ENCODE assay signal across 8 mouse cellular contexts in genomic region chr7:126884286-126885164, GRCm38 (mm10). TPM values are rescaled to one million over a fixed set of nuclear protein-coding genes. Genes with fewer than 3 reads are reported as not detected.
DNase-seq lines count a peak whose midpoint lies in the region; ATAC-seq lines count a peak whose summit lies in the region.

TSS of gene Taok2 (minus strand) at chr7:126884703.

- peak within 1 kb of the TSS; percentile 93 for H3K4me3 ChIP-seq in heart, embryonic 13.5 days
- H3K4me3 ChIP-seq in liver, embryonic 12.5 days: peak within 1 kb of the TSS; percentile 79
- peak within 1 kb of the TSS; percentile 80 for H3K4me3 ChIP-seq in stomach, embryonic 15.5 days (replicated peaks)

- ATAC-seq in erythroid progenitor cell, adult 5-6 weeks (replicated peaks; ENCODE audit: low FRiP score, poor library complexity, severe bottlenecking): peak; percentile 90
- peak; percentile 93 for ATAC-seq in heart, embryonic 13.5 days (ENCODE audit: extremely low read depth, insufficient number of reproducible peaks, low FRiP score, low TSS enrichment)
- ATAC-seq in liver, embryonic 12.5 days: peak; percentile 95
- ATAC-seq in stomach, embryonic 15.5 days (ENCODE audit: insufficient read depth, low FRiP score, low read depth): peak; percentile 96

- no peaks in the 10 kb centered on the region for H3K27me3 ChIP-seq in heart, embryonic 13.5 days (replicated peaks)
- no peaks in the 10 kb centered on the region for H3K27me3 ChIP-seq in liver, embryonic 12.5 days (replicated peaks)
- no peaks in the 10 kb centered on the region for H3K27me3 ChIP-seq in stomach, embryonic 15.5 days (replicated peaks)

- under 1% methylated on average over 56 of the region's 56 CpGs for WGBS in heart, embryonic 13.5 days
- under 1% methylated on average over 56 of the region's 56 CpGs for WGBS in liver, embryonic 12.5 days (ENCODE audit: insufficient replicate concordance)
- under 1% methylated on average over 56 of the region's 56 CpGs for WGBS in stomach, embryonic 15.5 days

- no peaks in the 10 kb centered on the region for H3K9me3 ChIP-seq in heart, embryonic 13.5 days
- H3K9me3 ChIP-seq in liver, embryonic 12.5 days (replicated peaks): no peaks in the 10 kb centered on the region
- H3K9me3 ChIP-seq in stomach, embryonic 15.5 days: no peaks in the 10 kb centered on the region

- H3K9ac ChIP-seq in heart, embryonic 13.5 days: peak within 1 kb of the TSS; percentile 98
- H3K9ac ChIP-seq in liver, embryonic 12.5 days: peak within 1 kb of the TSS; percentile 88
- peak within 1 kb of the TSS; percentile 84 for H3K9ac ChIP-seq in stomach, embryonic 15.5 days

- peaks cover 47% of the 10 kb centered on the region for H3K4me1 ChIP-seq in heart, embryonic 13.5 days
- peaks cover 43% of the 10 kb centered on the region for H3K4me1 ChIP-seq in liver, embryonic 12.5 days
- peaks cover 17% of the 10 kb centered on the region for H3K4me1 ChIP-seq in stomach, embryonic 15.5 days

- H3K27ac ChIP-seq in heart, embryonic 13.5 days (replicated peaks): peak within 1 kb of the TSS; percentile 98
- H3K27ac ChIP-seq in liver, embryonic 12.5 days: peak within 1 kb of the TSS; percentile 90
- peak within 1 kb of the TSS; percentile 94 for H3K27ac ChIP-seq in stomach, embryonic 15.5 days

- peak; percentile 95 for DNase-seq in CD4-positive helper T cell, adult 2 months (ENCODE audit: low read depth, low spot score)
- peak; percentile 97 for DNase-seq in brain, embryonic 18.5 days (ENCODE audit: low read depth, low spot score)
- DNase-seq in kidney, postnatal 10 days: peak; percentile 99
- peak; percentile 92 for DNase-seq in natural killer cell, adult 2 months (ENCODE audit: low spot score in 2 of 2)

- peak within 1 kb of the TSS; percentile 100 for H3K4me2 ChIP-seq in heart, embryonic 13.5 days
- H3K4me2 ChIP-seq in liver, embryonic 12.5 days: peak within 1 kb of the TSS; percentile 96
- peak within 1 kb of the TSS; percentile 92 for H3K4me2 ChIP-seq in stomach, embryonic 15.5 days

- H3K36me3 ChIP-seq in heart, embryonic 13.5 days: peaks cover 13% of the 10 kb centered on the region
- H3K36me3 ChIP-seq in liver, embryonic 12.5 days: peaks cover 31% of the 10 kb centered on the region
- peaks cover 12% of the 10 kb centered on the region for H3K36me3 ChIP-seq in stomach, embryonic 15.5 days

RNA-seq across cellular contexts. Expression of gene Taok2, which starts in this region (rescaled TPM):
- 23.1 and 38.2 TPM in 2 replicates for total RNA-seq in erythroid progenitor cell, adult 5-6 weeks (2015; ENCODE audit: low replicate concordance)
- 65.6 and 76.2 TPM in 2 replicates for total RNA-seq in erythroid progenitor cell, adult 5-6 weeks (2017; ENCODE audit: low replicate concordance)
- 31.8 and 32.1 TPM in 2 replicates for polyA plus RNA-seq in heart, embryonic 13.5 days (2015; fragmentation: Nextera tagmentation; extraction: Ambion mirVana)
- 20.1 and 20.6 TPM in 2 replicates for polyA plus RNA-seq in liver, embryonic 12.5 days (2016; fragmentation: Nextera tagmentation; extraction: Ambion mirVana)
- 38.3 and 40.1 TPM in 2 replicates for polyA plus RNA-seq in stomach, embryonic 15.5 days (2015; fragmentation: Nextera tagmentation; extraction: Ambion mirVana)

Comparison
In these comparisons a context has a peak if more than half of its experiments do, and no peak if none do; other contexts are left out.
1. Peak in every context shown above with its lines: DNase-seq, ATAC-seq, H3K4me3 ChIP-seq and H3K27ac ChIP-seq.